Mouse (Mus musculus) testis, adult 2 months (tissue): Measurements from ENCODE around the gene Zbtb34. TPM values are rescaled to one million over a fixed set of nuclear protein-coding genes. Genes with fewer than 3 reads are reported as not detected.

Experiments used
- H3K27ac ChIP-seq: fragments of 200-500 bp; 2 replicates; pipeline ENCODE4 v1.5.1; 2012; ENCODE audit warnings: low read depth, low read length; ENCODE audit not compliant: control insufficient read depth, insufficient read depth
- H3K27me3 ChIP-seq: fragments of 200-500 bp; 2 replicates; pipeline ENCODE4 v1.6.1; 2012; ENCODE audit warnings: mild to moderate bottlenecking, low read length, moderate library complexity; ENCODE audit not compliant: control insufficient read depth, insufficient read depth
- H3K36me3 ChIP-seq: fragments of 200-500 bp; 2 replicates; pipeline ENCODE4 v1.6.1; 2012; ENCODE audit warnings: mild to moderate bottlenecking, low read length; ENCODE audit not compliant: control insufficient read depth, insufficient read depth
- H3K4me1 ChIP-seq: fragments of 200-500 bp; 2 replicates; pipeline ENCODE4 v1.6.1; 2012; ENCODE audit warnings: low read length; ENCODE audit not compliant: control insufficient read depth, insufficient read depth
- H3K4me3 ChIP-seq: fragments of 200-500 bp; 2 replicates; pipeline ENCODE4 v1.5.1; 2012; ENCODE audit warnings: low read depth, mild to moderate bottlenecking, low read length, moderate library complexity, mixed read lengths; ENCODE audit not compliant: control insufficient read depth
- CTCF ChIP-seq: fragments of 200-500 bp; IDR thresholded peaks from 2 replicates; pipeline ENCODE4 v1.5.1; 2012; ENCODE audit warnings: low read depth, mild to moderate bottlenecking, inconsistent platforms, low read length, moderate library complexity; ENCODE audit not compliant: control insufficient read depth, insufficient read depth, insufficient replicate concordance
- POLR2A ChIP-seq: fragments of 200-500 bp; IDR thresholded peaks from 2 replicates; pipeline ENCODE4 v1.6.1; 2012; ENCODE audit warnings: low read depth, mild to moderate bottlenecking, inconsistent platforms, low read length, moderate library complexity; ENCODE audit not compliant: control insufficient read depth
- polyA plus RNA-seq: library from polyadenylated mRNA; depleted of rRNA; stranded (reverse); fragments of >200 nt; gene quantifications from 2 replicates; pipeline ENCODE4 v1.2.3, GENCODE M21; 2012

Gene Zbtb34
- polyA plus RNA-seq, 1 experiment, result 10.5 TPM

GRCm38 (mm10) chr2:33444862-33445261 lies 13.7 kb upstream of the Zbtb34 start:
- Histone ChIP-seq H3K4me1 (peaks cover 8% of the 10 kb centered on the region), H3K27me3 (no peaks in the 10 kb centered on the region), H3K27ac (no peak overlapping the region), H3K4me3 (no peak overlapping the region), H3K36me3 (no peaks in the 10 kb centered on the region)
- no peak for TF ChIP-seq CTCF

- no peak overlapping the region for H3K4me3 ChIP-seq
- TF ChIP-seq POLR2A (no peak), CTCF (no peak)
- H3K4me1 ChIP-seq, result peaks cover 8% of the 10 kb centered on the region
- no peaks in the 10 kb centered on the region for H3K36me3 ChIP-seq
- H3K27me3 ChIP-seq, result no peaks in the 10 kb centered on the region
- H3K27ac ChIP-seq, result no peak overlapping the region
Measured at GRCm38 (mm10) chr2:33444358-33444757, 13.2 kb upstream of the Zbtb34 start.

GRCm38 (mm10) chr2:33442701-33443100 lies 11.6 kb upstream of the Zbtb34 start:
- H3K36me3 ChIP-seq, result no peaks in the 10 kb centered on the region

GRCm38 (mm10) chr2:33440893-33441292 lies 9.8 kb upstream of the Zbtb34 start:
- TF ChIP-seq POLR2A, result no peak

More at GRCm38 (mm10) chr2:33442701-33443100, 11.6 kb upstream of the Zbtb34 start:
- no peak for TF ChIP-seq CTCF
- Histone ChIP-seq H3K27ac (no peak overlapping the region), H3K4me3 (no peak overlapping the region), H3K27me3 (no peaks in the 10 kb centered on the region), H3K4me1 (no peaks in the 10 kb centered on the region; the same call in none of the 2 replicates)

GRCm38 (mm10) chr2:33439980-33440670 lies 9.0 kb upstream of the Zbtb34 start:
- Histone ChIP-seq H3K27ac (no peak overlapping the region), H3K36me3 (no peaks in the 10 kb centered on the region), H3K27me3 (no peaks in the 10 kb centered on the region), H3K4me1 (no peaks in the 10 kb centered on the region; the same call in none of the 2 replicates), H3K4me3 (no peak overlapping the region)
- no peak for TF ChIP-seq POLR2A

More at GRCm38 (mm10) chr2:33440893-33441292, 9.8 kb upstream of the Zbtb34 start:
- no peaks in the 10 kb centered on the region for H3K36me3 ChIP-seq
- no peak overlapping the region for H3K4me3 ChIP-seq
- no peaks in the 10 kb centered on the region; the same call in none of the 2 replicates for H3K4me1 ChIP-seq
- H3K27ac ChIP-seq, result no peak overlapping the region
- H3K27me3 ChIP-seq, result no peaks in the 10 kb centered on the region

GRCm38 (mm10) chr2:33439471-33439881 lies 8.4 kb upstream of the Zbtb34 start:
- Histone ChIP-seq H3K27me3 (no peaks in the 10 kb centered on the region), H3K4me1 (no peaks in the 10 kb centered on the region; the same call in none of the 2 replicates), H3K27ac (no peak overlapping the region), H3K36me3 (no peaks in the 10 kb centered on the region), H3K4me3 (no peak overlapping the region)
- TF ChIP-seq CTCF (no peak), POLR2A (no peak)

- H3K4me3 ChIP-seq, result no peak overlapping the region
- H3K4me1 ChIP-seq, result no peaks in the 10 kb centered on the region; the same call in none of the 2 replicates
- no peak overlapping the region for H3K27ac ChIP-seq
- no peak for TF ChIP-seq CTCF
- TF ChIP-seq POLR2A, result no peak
- H3K36me3 ChIP-seq, result no peaks in the 10 kb centered on the region
- no peaks in the 10 kb centered on the region for H3K27me3 ChIP-seq
Measured at GRCm38 (mm10) chr2:33438377-33438776, 7.3 kb upstream of the Zbtb34 start.

- H3K36me3 ChIP-seq, result no peaks in the 10 kb centered on the region
- no peak overlapping the region for H3K27ac ChIP-seq
- H3K27me3 ChIP-seq, result no peaks in the 10 kb centered on the region
- no peaks in the 10 kb centered on the region; the same call in none of the 2 replicates for H3K4me1 ChIP-seq
- H3K4me3 ChIP-seq, result no peak overlapping the region
- no peak for TF ChIP-seq POLR2A
- TF ChIP-seq CTCF, result no peak
Measured at GRCm38 (mm10) chr2:33437184-33437583, 6.1 kb upstream of the Zbtb34 start.
